Mouse (Mus musculus) erythroblast, embryonic 14.5 days (primary cell): ENCODE results near the gene St5.

Source experiments
- GATA1 ChIP-seq: IDR thresholded peaks from 2 replicates; pipeline ENCODE4 v1.6.1; 2012; ENCODE audit warnings: low read length, inconsistent platforms, mixed read lengths
- TAL1 ChIP-seq: IDR thresholded peaks from 3 replicates; pipeline ENCODE4 v1.6.1; 2012; ENCODE audit warnings: low read length, inconsistent platforms, mixed read lengths

- TF ChIP-seq GATA1 (no peak), TAL1 (no peak)
Observed at GRCm38 (mm10) chr7:109703190-109704015, at the start of gene St5, which contains the start of gene Akip1.
